ENCODE assay signal across 8 mouse cellular contexts in genomic region chr6:129095166-129095565, GRCm38 (mm10). TPM values are rescaled to one million over a fixed set of nuclear protein-coding genes. Genes with fewer than 3 reads are reported as not detected.
DNase-seq lines count a peak whose midpoint lies in the region; TF ChIP-seq lines count a peak whose summit lies in the region.

No protein-coding gene starts in this region.

- no peak overlapping the region for H3K27ac ChIP-seq in layer of hippocampus, adult 2 months

- peak; percentile 38 for DNase-seq in layer of hippocampus, adult 11-12 months (ENCODE audit: low spot score)
- no peak for DNase-seq in layer of hippocampus, postnatal 36 days
- peak; percentile 69 for DNase-seq in CD4-positive, CD25-positive, alpha-beta regulatory T cell, adult 2 months (ENCODE audit: low read depth, low spot score)
- peak; percentile 44 for DNase-seq in R1 (ENCODE audit: low read depth, low spot score)
- DNase-seq in heart, adult 9 months (ENCODE audit: low spot score in 2 of 2), result peak; percentile 64 to 71
- peak in 1 of 2 experiments; percentile 10 for DNase-seq in layer of hippocampus, adult 2 months (ENCODE audit: low spot score in 2 of 2)
- peak; percentile 10 to 30 for DNase-seq in natural killer cell, adult 2 months (ENCODE audit: low spot score in 2 of 2)
- DNase-seq in urinary bladder, postnatal 36 days (ENCODE audit: low spot score in 2 of 2), result no peak

- H3K4me3 ChIP-seq in layer of hippocampus, adult 2 months, result no peak overlapping the region

- TF ChIP-seq CTCF in layer of hippocampus, adult 2 months (conservative IDR thresholded peaks at IDR 0.05), result peak; percentile 93

RNA-seq across cellular contexts. Expression of gene Clec2e, which starts 5.5 kb away (rescaled TPM):
- total RNA-seq in layer of hippocampus, postnatal 36 days (2021), result not detected
- total RNA-seq in layer of hippocampus, adult 2 months (2021), result not detected

RNA-seq across cellular contexts. Expression of gene Klrb1f, which starts 49.5 kb away (rescaled TPM):
- total RNA-seq in layer of hippocampus, postnatal 36 days (2021), result not detected
- total RNA-seq in layer of hippocampus, adult 2 months (2021), result not detected

Comparison
In these comparisons a context has a peak if more than half of its experiments do, and no peak if none do; other contexts are left out.
1. DNase-seq: peak in layer of hippocampus, adult 11-12 months (single experiment), CD4-positive, CD25-positive, alpha-beta regulatory T cell, adult 2 months (single experiment), R1 (single experiment), heart, adult 9 months (2 of 2) and natural killer cell, adult 2 months (2 of 2); none in layer of hippocampus, postnatal 36 days (0 of 2) and urinary bladder, postnatal 36 days (0 of 2).